Mouse (Mus musculus) CH12F3 (cell line): ENCODE data around the gene Olfr723.
"Not testable (repeated sequence)": the region's sequence is repeated elsewhere in the genome, so short reads cannot be mapped to it uniquely, and the experiment has no call there.

Source experiments
- in situ Hi-C: fragments of 300-500 bp; cut with MboI; formaldehyde crosslinking; loops from 2 replicates; pipeline ENCODE4 v1.14.3; 2020; ENCODE audit warnings: low sequenced_read_pairs

Gene Olfr723

DNA sequence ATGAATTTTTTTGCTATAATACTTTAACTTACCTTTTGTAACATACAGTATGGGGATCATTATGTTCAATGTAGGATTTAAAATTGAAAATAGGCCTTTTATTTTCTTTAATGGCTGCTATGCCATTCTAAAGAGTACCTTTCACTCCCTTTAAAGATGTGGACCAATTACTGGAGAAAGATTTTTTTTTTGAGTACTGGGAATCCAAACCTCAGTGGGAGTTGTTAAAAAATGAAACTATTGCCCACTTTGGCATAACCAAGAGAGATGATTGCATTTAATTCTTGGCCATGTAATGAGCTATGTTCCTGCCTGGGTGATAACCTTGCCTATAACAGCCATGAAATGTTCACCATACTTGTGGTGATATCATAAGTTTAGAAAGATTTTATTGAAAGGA, at the start of gene Olfr723:
TSS of gene Olfr723 (minus strand) at position 101 of the 400 bp plus-strand sequence.
- in situ Hi-C loops: not testable (repeated sequence)

GRCm38 (mm10) chr14:49963174-49963573, 31.6 kb upstream of the Olfr723 start, which contains the start of gene Olfr724:
Gene Olfr724, minus strand, starts transcription at chr14:49963274.
- in situ Hi-C loops: not testable (repeated sequence)

GRCm38 (mm10) chr14:49955890-49956289, 24.3 kb upstream of the Olfr723 start:
- in situ Hi-C loops: no loop called here

- in situ Hi-C loops: no loop called here
Observed at GRCm38 (mm10) chr14:49901899-49902298, 29.7 kb downstream of the Olfr723 start, which contains the start of gene Olfr722. Gene Olfr722, minus strand, starts transcription at chr14:49901999.
